Mouse (Mus musculus) lung, postnatal 0 days (tissue): ENCODE measurements around the gene Ergic2.

Experiments
- CTCF ChIP-seq: IDR thresholded peaks from 2 replicates; pipeline ENCODE4 v1.5.1; 2016; ENCODE audit warnings: antibody characterized with exemption, mild to moderate bottlenecking
- EP300 ChIP-seq: IDR thresholded peaks from 2 replicates; pipeline ENCODE4 v1.6.1; 2016; ENCODE audit warnings: antibody characterized with exemption, mild to moderate bottlenecking, control low read depth

- TF ChIP-seq CTCF = no peak
- no peak for TF ChIP-seq EP300
Observed at GRCm38 (mm10) chr6:148141874-148142273, 70.3 kb downstream of the Ergic2 start.
